Mouse (Mus musculus): ENCODE results near the gene Cep112. TPM values are rescaled to one million over a fixed set of nuclear protein-coding genes. Genes with fewer than 3 reads are reported as not detected.

Gene Cep112
- polyA plus RNA-seq, 1 experiment from 2014 or later, result 10.4 TPM

DNA sequence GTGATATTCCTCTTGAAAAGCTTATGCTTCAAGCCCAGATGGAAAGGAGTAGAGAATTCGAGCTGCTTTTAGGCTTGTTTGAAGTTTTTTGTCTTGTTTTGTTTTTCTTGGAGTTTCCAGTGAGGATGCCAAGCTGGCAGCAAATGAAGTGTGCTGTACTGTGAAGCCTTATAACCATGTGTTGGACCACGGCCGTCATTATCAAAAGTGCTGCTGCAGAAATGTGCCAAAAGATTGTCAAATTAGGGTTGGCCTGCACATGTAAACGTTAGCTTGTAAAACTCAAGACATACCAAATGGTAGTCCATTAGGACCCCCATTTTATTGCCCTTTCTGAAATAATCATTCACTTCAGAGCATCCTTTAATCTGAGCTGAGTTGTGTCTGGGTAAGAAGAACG is 137.1 kb downstream of the Cep112 start:
- 32% methylated on average over 5 of the region's 5 CpGs for WGBS
- H3K9ac ChIP-seq (replicated peaks; ENCODE audit: low read length), result no peak overlapping the region
- no peak for ATAC-seq (ENCODE audit: low FRiP score, low TSS enrichment)
- no peak overlapping the region for H3K4me3 ChIP-seq (ENCODE audit: low read length)
- H3K9me3 ChIP-seq (ENCODE audit: low read length), result no peaks in the 10 kb centered on the region
- H3K4me2 ChIP-seq (replicated peaks; ENCODE audit: low read depth, low read length), result no peak overlapping the region
- H3K27me3 ChIP-seq (ENCODE audit: insufficient read depth, low read length), result no peaks in the 10 kb centered on the region
- no peaks in the 10 kb centered on the region for H3K4me1 ChIP-seq (ENCODE audit: insufficient read depth, low read length)
- H3K27ac ChIP-seq (ENCODE audit: low read length), result no peak overlapping the region
- H3K36me3 ChIP-seq (ENCODE audit: insufficient read depth, low read length), result no peaks in the 10 kb centered on the region

DNA sequence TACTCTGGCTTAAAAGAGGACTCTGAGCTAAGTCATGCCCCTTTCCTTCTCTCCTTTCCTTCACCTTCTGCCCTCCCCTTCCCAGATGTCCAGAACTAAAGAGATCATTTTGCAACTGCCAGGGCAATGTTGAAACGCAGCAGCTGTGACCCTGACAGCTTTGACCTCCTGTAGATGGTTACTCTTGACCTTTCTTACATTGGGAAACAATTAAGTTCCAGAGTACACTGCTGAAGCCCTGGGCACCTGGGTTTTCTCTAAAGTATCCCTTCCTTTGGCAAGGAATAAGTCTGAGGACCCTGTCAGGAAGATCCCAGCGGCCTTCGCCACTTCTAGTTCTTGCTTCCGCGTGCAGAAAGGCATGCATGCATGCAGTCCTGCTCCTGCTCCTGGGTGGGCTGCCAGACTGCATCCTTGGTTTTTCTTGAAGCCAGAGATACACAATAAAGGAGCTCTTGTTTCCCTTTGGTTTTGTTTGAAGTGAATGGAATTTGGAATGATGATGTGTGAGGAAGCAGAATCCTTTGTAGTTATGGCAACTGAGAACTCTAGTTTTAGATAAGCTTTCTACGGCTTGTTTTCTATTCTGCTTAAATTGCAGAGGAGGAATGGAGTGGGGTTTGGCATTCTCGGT is 161.7 kb downstream of the Cep112 start:
- Histone ChIP-seq H3K4me1 (ENCODE audit: insufficient read depth, low read length) (0 out of 2 replicates have a peak, but pooled peaks cover 7% of the 10 kb centered on the region), H3K27me3 (ENCODE audit: insufficient read depth, low read length) (no peaks in the 10 kb centered on the region), H3K4me3 (ENCODE audit: low read length) (no peak overlapping the region), H3K9me3 (ENCODE audit: low read length) (no peaks in the 10 kb centered on the region), H3K36me3 (ENCODE audit: insufficient read depth, low read length) (no peaks in the 10 kb centered on the region), H3K9ac (replicated peaks; ENCODE audit: low read length) (no peak overlapping the region), H3K4me2 (replicated peaks; ENCODE audit: low read depth, low read length) (no peak overlapping the region), H3K27ac (ENCODE audit: low read length) (no peak overlapping the region)
- ATAC-seq (ENCODE audit: low FRiP score, low TSS enrichment), result peak; percentile 70; the same call in 1 of the 2 replicates
- 43% methylated on average over 7 of the region's 7 CpGs for WGBS

DNA sequence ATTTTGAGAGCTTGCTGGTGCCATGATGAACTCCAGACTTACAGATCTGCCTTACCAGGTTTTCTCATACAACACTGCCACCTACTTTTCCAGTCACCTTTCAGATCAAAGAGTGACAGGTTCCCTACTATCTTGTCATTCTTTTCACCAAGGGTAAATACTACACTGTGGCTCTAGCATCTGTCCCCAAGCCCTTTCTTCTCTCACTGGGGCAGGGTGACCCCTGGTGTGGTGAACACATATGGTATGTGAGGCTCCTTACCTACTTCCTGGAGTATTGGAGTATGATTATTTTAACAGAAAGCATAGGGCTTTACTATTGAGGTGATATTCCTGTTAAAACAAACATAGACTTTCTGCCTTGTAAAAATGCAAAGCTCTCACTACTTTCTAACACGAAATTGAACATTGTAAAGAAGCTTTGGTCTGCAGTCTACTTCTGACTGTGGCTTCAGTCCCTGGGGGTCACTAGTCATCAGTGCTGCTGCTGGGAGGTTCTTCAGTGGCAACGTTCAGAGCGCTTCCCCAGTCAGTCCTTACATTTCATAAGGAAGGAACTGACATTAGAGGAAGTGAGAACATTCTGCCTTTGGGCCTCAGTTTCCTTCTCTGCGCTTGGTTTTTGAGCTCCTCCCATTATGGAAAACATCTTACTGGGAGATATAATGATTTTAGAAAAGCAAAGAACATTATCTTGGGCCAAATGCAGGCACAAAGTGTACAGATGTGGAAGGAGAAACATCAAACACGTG is 168.4 kb downstream of the Cep112 start:
- H3K27me3 ChIP-seq (ENCODE audit: insufficient read depth, low read length), result no peaks in the 10 kb centered on the region
- ATAC-seq (ENCODE audit: low FRiP score, low TSS enrichment), result no peak
- no peaks in the 10 kb centered on the region for H3K4me1 ChIP-seq (ENCODE audit: insufficient read depth, low read length)
- 69% methylated on average over 5 of the region's 5 CpGs for whole genome bisulfite sequencing
- H3K4me2 ChIP-seq (replicated peaks; ENCODE audit: low read depth, low read length), result no peak overlapping the region
- H3K27ac ChIP-seq (ENCODE audit: low read length), result no peak overlapping the region
- no peaks in the 10 kb centered on the region for H3K9me3 ChIP-seq (ENCODE audit: low read length)
- H3K4me3 ChIP-seq (ENCODE audit: low read length), result no peak overlapping the region
- no peaks in the 10 kb centered on the region for H3K36me3 ChIP-seq (ENCODE audit: insufficient read depth, low read length)
- no peak overlapping the region for H3K9ac ChIP-seq (replicated peaks; ENCODE audit: low read length)

DNA sequence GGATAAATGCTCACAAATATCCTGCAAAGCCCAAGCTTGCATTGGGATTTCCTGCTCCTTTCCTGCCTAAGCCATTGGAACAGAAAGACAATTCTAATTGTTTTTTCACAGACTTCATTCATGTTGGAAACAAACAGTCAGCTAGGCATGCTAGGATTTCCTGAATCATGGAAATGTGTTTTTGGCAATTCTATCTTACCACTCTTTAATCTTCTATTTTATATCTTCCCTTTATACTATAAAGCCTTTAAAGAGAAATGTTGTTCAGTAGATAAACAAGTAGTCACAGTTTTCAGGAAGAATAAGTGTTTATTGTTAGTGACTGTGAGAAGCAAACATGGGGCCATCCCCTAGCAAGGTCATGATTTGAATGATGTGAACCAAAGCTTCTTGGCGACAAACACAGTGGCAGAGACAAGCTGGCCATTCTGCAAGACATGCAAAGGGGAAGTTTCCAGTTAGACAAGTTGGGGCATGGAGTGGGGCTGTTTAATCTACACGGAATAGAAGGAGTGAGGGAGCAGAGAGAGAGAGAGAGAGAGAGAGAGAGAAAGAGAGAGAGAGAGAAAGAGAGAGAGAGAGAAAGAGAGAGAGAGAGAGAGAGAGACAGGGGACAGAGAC is 169.1 kb downstream of the Cep112 start:
- H3K4me1 ChIP-seq (ENCODE audit: insufficient read depth, low read length), result no peaks in the 10 kb centered on the region
- no peak overlapping the region for H3K4me3 ChIP-seq (ENCODE audit: low read length)
- no peak for ATAC-seq (ENCODE audit: low FRiP score, low TSS enrichment)
- no peaks in the 10 kb centered on the region for H3K9me3 ChIP-seq (ENCODE audit: low read length)
- 67% methylated on average over 2 of the region's 2 CpGs for WGBS
- no peak overlapping the region for H3K27ac ChIP-seq (ENCODE audit: low read length)
- H3K27me3 ChIP-seq (ENCODE audit: insufficient read depth, low read length), result no peaks in the 10 kb centered on the region
- H3K4me2 ChIP-seq (replicated peaks; ENCODE audit: low read depth, low read length), result no peak overlapping the region
- H3K36me3 ChIP-seq (ENCODE audit: insufficient read depth, low read length), result no peaks in the 10 kb centered on the region
- H3K9ac ChIP-seq (replicated peaks; ENCODE audit: low read length), result no peak overlapping the region

DNA sequence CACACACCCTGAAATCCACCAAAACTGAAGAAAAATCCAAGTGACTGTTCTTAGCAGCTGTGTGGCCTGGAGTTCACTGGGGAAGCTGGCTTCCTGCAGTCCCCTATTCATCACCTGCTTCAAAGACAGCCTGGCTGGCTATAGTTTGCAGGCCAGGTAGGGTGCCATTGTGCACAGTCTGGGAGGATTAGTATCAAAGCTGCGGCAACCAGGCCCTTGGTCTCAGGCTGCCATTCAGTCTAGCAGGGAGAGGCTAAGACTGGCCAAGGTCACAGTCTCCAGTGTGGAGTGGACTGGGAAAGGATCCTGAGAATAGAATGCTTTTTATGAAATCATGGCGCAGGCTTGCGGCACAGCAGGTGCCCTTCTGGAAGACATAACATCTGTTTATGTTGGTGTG is 180.3 kb downstream of the Cep112 start:
- H3K9ac ChIP-seq (replicated peaks; ENCODE audit: low read length), result no peak overlapping the region
- no peaks in the 10 kb centered on the region for H3K9me3 ChIP-seq (ENCODE audit: low read length)
- 84% methylated on average over 3 of the region's 3 CpGs for WGBS
- ATAC-seq (ENCODE audit: low FRiP score, low TSS enrichment), result no peak
- no peak overlapping the region for H3K4me2 ChIP-seq (replicated peaks; ENCODE audit: low read depth, low read length)
- H3K4me3 ChIP-seq (ENCODE audit: low read length), result no peak overlapping the region
- H3K27ac ChIP-seq (ENCODE audit: low read length), result no peak overlapping the region
- H3K36me3 ChIP-seq (ENCODE audit: insufficient read depth, low read length), result no peaks in the 10 kb centered on the region
- no peaks in the 10 kb centered on the region for H3K4me1 ChIP-seq (ENCODE audit: insufficient read depth, low read length)
- H3K27me3 ChIP-seq (ENCODE audit: insufficient read depth, low read length), result no peaks in the 10 kb centered on the region

DNA sequence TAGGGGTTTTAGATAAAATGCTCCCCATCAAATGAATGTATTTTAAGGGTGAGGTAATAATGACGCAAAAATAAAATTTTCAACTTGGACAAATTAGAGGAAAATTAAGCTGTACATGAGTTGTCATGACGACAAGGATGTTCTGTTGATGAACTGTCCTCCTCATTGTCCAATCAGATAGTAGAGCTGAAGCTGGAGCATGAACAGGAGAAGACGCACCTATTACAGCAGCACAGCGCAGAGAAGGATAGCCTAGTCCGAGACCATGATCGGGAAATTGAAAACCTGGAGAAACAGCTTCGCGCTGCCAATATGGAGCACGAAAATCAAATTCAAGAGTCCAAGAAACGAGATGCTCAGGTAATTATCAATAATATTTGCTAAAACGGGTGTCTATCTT is 181.0 kb downstream of the Cep112 start:
- Histone ChIP-seq H3K36me3 (ENCODE audit: insufficient read depth, low read length) (no peaks in the 10 kb centered on the region), H3K9ac (replicated peaks; ENCODE audit: low read length) (no peak overlapping the region), H3K4me2 (replicated peaks; ENCODE audit: low read depth, low read length) (no peak overlapping the region), H3K9me3 (ENCODE audit: low read length) (no peaks in the 10 kb centered on the region), H3K27ac (ENCODE audit: low read length) (no peak overlapping the region), H3K27me3 (ENCODE audit: insufficient read depth, low read length) (no peaks in the 10 kb centered on the region), H3K4me1 (ENCODE audit: insufficient read depth, low read length) (no peaks in the 10 kb centered on the region), H3K4me3 (ENCODE audit: low read length) (no peak overlapping the region)
- no peak for ATAC-seq (ENCODE audit: low FRiP score, low TSS enrichment)
- WGBS, result 92% methylated on average over 11 of the region's 11 CpGs

DNA sequence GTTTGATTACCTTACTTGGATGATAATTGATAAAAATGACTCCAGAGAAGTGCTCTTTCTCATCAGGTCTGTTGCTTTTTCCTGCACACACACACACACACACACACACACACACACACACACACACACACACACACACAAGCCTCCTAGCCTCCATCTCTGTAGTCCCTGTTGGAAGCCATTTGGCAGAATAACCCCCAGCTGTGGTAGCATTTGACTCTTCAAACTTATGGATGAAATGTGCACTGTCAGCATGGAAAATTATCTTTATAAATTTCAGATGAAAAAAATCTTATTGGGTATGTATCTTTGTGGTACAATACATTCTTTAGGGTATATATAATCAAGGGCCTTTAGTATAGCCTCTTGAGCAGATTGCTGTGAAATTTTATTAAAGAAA is 181.8 kb downstream of the Cep112 start:
- Histone ChIP-seq H3K9me3 (ENCODE audit: low read length) (no peaks in the 10 kb centered on the region), H3K27me3 (ENCODE audit: insufficient read depth, low read length) (no peaks in the 10 kb centered on the region), H3K36me3 (ENCODE audit: insufficient read depth, low read length) (no peaks in the 10 kb centered on the region), H3K4me3 (ENCODE audit: low read length) (no peak overlapping the region), H3K9ac (replicated peaks; ENCODE audit: low read length) (no peak overlapping the region), H3K4me1 (ENCODE audit: insufficient read depth, low read length) (no peaks in the 10 kb centered on the region), H3K4me2 (replicated peaks; ENCODE audit: low read depth, low read length) (no peak overlapping the region), H3K27ac (ENCODE audit: low read length) (no peak overlapping the region)
- no peak for ATAC-seq (ENCODE audit: low FRiP score, low TSS enrichment)

DNA sequence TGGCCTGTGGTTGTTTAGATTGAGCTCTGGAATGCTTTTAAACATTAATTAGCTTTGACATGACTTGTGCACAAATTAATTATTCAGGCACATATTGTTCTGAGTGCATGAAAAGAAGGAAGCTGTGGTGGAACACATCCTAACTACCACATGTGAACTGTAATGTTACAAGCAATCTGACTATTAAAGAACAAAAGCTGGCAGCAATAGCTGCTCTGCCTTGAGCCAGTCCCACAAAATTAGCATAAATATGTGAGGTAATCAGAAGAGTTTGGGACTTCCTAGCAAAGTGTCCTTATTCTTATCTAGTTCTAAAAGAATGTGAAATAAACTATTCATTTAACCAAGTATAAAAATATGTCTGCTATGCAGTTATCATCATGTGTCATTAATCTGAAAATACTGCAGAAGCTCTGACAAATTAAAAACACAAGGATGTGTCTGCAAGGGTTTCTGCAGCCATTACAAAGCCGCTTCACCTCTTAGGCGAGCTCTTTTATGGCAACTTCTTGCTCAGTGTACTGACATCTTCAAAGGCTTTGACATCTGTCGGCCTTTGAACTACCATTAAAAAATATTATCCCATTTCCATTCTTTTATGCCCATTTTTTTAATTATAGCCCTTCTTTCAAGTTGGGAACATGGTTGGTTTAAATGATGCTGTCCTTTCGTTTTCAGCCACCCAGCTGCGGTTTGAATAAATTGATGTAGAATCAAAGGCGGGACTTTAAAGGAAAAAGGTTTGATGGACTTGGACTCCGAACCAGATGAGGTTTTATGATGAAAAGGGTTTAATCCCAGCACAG is 195.8 kb downstream of the Cep112 start:
- Histone ChIP-seq H3K4me1 (ENCODE audit: insufficient read depth, low read length) (no peaks in the 10 kb centered on the region; the same call in 1 of the 2 replicates), H3K27me3 (ENCODE audit: insufficient read depth, low read length) (no peaks in the 10 kb centered on the region), H3K9ac (replicated peaks; ENCODE audit: low read length) (no peak overlapping the region), H3K4me2 (replicated peaks; ENCODE audit: low read depth, low read length) (no peak overlapping the region), H3K27ac (ENCODE audit: low read length) (no peak overlapping the region), H3K4me3 (ENCODE audit: low read length) (no peak overlapping the region), H3K36me3 (ENCODE audit: insufficient read depth, low read length) (no peaks in the 10 kb centered on the region), H3K9me3 (ENCODE audit: low read length) (no peaks in the 10 kb centered on the region)
- 67% methylated on average over 7 of the region's 7 CpGs for WGBS
- ATAC-seq (ENCODE audit: low FRiP score, low TSS enrichment), result no peak

DNA sequence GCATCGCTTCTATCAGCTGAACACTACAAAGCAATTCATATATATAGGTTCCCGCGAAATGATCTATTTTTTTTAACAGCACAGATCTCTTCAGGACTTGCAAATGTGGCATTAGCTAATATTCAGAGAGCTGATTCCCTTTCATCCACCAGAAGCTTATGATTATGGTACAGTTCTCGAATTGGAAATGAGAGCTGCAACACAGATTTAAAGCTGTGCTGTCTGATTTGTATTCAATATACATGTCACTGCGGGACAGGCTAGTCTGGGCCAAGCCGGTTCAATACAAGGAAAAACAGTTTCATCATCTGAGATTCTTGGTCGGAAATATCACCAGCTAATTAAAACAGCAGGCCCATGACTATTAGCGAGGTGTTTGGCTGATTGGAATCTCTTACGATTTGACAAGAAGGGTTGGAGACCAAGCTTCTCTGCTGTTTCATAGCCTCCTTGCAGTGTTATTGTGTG is 196.5 kb downstream of the Cep112 start:
- H3K9ac ChIP-seq (replicated peaks; ENCODE audit: low read length), result no peak overlapping the region
- H3K9me3 ChIP-seq (ENCODE audit: low read length), result no peaks in the 10 kb centered on the region
- no peak for ATAC-seq (ENCODE audit: low FRiP score, low TSS enrichment)
- no peaks in the 10 kb centered on the region for H3K27me3 ChIP-seq (ENCODE audit: insufficient read depth, low read length)
- no peaks in the 10 kb centered on the region for H3K36me3 ChIP-seq (ENCODE audit: insufficient read depth, low read length)
- no peak overlapping the region for H3K4me2 ChIP-seq (replicated peaks; ENCODE audit: low read depth, low read length)
- H3K27ac ChIP-seq (ENCODE audit: low read length), result no peak overlapping the region
- H3K4me3 ChIP-seq (ENCODE audit: low read length), result no peak overlapping the region
- no peaks in the 10 kb centered on the region; the same call in 1 of the 2 replicates for H3K4me1 ChIP-seq (ENCODE audit: insufficient read depth, low read length)
- WGBS, result 77% methylated on average over 9 of the region's 9 CpGs

All from kidney, embryonic 16.5 days (tissue).